Mouse (Mus musculus) stomach, embryonic 16.5 days (tissue): ENCODE measurements around the gene Spint4. TPM values are rescaled to one million over a fixed set of nuclear protein-coding genes. Genes with fewer than 3 reads are reported as not detected.
"Not testable (repeated sequence)": the region's sequence is repeated elsewhere in the genome, so short reads cannot be mapped to it uniquely, and the experiment has no call there.

Experiments
- ATAC-seq: fragments of 200-750 bp; cut with Nextera tagmentation; 2 replicates; pipeline ENCODE4 v1.8.0; 2017; ENCODE audit warnings: moderate number of reproducible peaks, moderate TSS enrichment; ENCODE audit not compliant: insufficient read depth, low FRiP score
- H3K27ac ChIP-seq: fragments of 300-500 bp; sonication (generic); 2 replicates; pipeline ENCODE4 v1.5.1; 2014; ENCODE audit warnings: low read length
- H3K27me3 ChIP-seq: fragments of 300-500 bp; sonication (generic); 2 replicates; pipeline ENCODE4 v1.6.1; 2014; ENCODE audit warnings: low read length, control low read depth, mixed read lengths; ENCODE audit not compliant: control insufficient read depth, insufficient read depth
- H3K36me3 ChIP-seq: fragments of 300-500 bp; sonication (generic); 2 replicates; pipeline ENCODE4 v1.6.1; 2014; ENCODE audit warnings: low read length; ENCODE audit not compliant: control insufficient read depth, insufficient read depth
- H3K4me1 ChIP-seq: fragments of 300-500 bp; sonication (generic); 2 replicates; pipeline ENCODE4 v1.6.1; 2014; ENCODE audit warnings: low read length, control low read depth, mixed read lengths; ENCODE audit not compliant: control insufficient read depth, insufficient read depth
- H3K4me2 ChIP-seq: fragments of 300-500 bp; sonication (generic); 2 replicates; pipeline ENCODE4 v1.6.1; 2014; ENCODE audit warnings: low read depth, low read length, mixed read lengths
- H3K4me3 ChIP-seq: fragments of 300-500 bp; sonication (generic); replicated peaks from 2 replicates; pipeline ENCODE4 v1.5.1; 2014; ENCODE audit warnings: mild to moderate bottlenecking, low read length
- H3K9ac ChIP-seq: fragments of 300-500 bp; sonication (generic); 2 replicates; pipeline ENCODE4 v1.6.1; 2014; ENCODE audit warnings: low read length
- H3K9me3 ChIP-seq: fragments of 300-500 bp; sonication (generic); replicated peaks from 2 replicates; pipeline ENCODE4 v1.6.1; 2016; ENCODE audit warnings: low read length, control low read depth; ENCODE audit not compliant: control insufficient read depth
- WGBS: fragments of 180-500 bp; shearing (Covaris S2); extraction: QIAGEN DNeasy Blood & Tissue Kit; methylation state at CpG from one replicate; pipeline ENCODE4 v1.1.7; 2014; 5-methylcytosine and 5-hydroxymethylcytosine counted together
- polyA plus RNA-seq: library from polyadenylated mRNA; unstranded; fragments of >200 nt; fragmentation: Nextera tagmentation; extraction: Ambion mirVana; gene quantifications from 2 replicates; pipeline ENCODE4 v1.2.1, GENCODE M21; 2015

Spint4 gene
- polyA plus RNA-seq, 1 experiment from 2014 or later, result not detected

DNA sequence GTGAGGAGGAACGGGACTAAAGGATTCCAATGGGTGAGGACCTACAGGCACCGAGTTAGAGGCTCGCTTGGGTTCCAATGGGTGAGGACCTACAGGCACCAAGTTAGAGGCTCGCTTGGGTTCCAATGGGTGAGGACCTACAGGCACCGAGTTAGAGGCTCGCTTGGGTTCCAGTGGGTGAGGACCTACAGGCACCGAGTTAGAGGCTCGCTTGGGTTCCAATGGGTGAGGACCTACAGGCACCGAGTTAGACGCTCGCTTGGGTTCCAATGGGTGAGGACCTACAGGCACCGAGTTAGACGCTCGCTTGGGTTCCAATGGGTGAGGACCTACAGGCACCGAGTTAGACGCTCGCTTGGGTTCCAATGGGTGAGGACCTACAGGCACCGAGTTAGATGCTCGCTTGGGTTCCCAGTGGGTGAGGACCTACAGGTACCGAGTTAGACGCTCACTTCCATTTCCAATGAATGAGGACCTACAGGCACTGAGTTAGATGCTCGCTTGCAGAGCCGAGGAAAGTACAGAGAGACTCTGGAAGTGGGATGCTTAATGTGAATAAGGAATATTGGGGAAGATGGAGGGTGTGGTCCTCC lies 18.0 kb downstream of the Spint4 start:
- not testable (repeated sequence) for H3K9me3 ChIP-seq, H3K9ac ChIP-seq, H3K27me3 ChIP-seq, H3K4me1 ChIP-seq, H3K36me3 ChIP-seq, ATAC-seq, H3K4me3 ChIP-seq, H3K4me2 ChIP-seq, H3K27ac ChIP-seq
- WGBS, result 91% methylated on average over 20 of the region's 23 CpGs

DNA sequence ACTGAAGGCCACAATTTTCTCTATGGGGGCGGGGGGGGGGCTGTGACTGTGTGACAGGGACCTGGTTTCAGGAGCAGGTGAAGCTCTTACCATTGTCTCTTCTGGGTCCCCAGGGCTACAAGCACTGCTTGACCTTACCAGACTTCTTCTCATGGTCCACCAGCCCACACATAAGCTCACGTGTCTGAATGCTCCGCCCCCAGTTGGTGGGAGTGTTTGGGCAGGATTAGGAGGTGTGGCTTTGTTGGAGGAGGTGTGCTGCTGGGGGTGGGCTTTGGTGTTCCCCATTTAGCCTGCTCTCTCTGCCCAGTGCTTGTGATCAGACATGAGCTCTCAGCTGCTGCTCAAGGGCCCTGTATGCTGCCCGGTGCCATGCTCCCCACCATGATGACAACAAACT lies 25.0 kb downstream of the Spint4 start:
- no peak overlapping the region for H3K4me2 ChIP-seq
- H3K27ac ChIP-seq, result no peak overlapping the region
- 70% methylated on average over 4 of the region's 4 CpGs for WGBS

DNA sequence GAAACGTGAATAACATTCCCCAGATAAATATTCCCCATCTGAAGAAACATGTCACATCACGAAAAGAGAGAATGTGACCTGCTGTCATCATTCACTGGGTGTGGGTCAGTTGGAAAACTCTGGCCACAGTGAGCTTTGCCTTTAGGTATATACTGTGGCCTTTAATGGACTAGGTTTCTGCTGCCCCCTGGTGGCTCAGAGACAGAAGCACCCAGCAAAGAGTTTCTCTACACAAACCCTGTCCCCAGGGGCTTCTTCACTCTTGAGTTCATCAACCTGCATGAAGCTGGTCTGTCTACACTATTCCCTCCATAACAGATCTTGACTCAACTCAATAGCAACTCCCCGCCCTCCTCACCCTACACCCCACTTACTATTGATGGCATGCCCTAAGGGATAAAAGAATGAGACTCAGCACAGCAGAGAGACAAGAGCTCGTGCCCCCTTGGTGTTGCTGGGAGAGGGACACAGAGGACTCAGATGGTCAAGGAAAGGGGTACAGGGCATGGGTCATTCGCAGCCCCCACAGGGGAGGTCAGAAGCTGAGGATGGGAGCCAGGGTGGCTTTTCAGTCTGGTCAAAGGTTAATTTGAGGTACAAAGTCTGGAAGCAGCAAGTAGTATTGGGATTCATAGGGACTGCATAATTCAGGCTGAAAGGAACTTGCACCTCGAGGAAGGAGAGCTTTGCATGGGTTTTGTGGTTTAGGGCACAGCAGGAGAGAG lies 27.8 kb downstream of the Spint4 start:
- 24% methylated on average over 6 of the region's 6 CpGs for WGBS
- no peak overlapping the region for H3K4me3 ChIP-seq
- no peaks in the 10 kb centered on the region for H3K36me3 ChIP-seq
- no peak overlapping the region for H3K27ac ChIP-seq
- no peak overlapping the region for H3K9ac ChIP-seq
- H3K27me3 ChIP-seq, result no peaks in the 10 kb centered on the region
- ATAC-seq, result peak; percentile 66
- no peaks in the 10 kb centered on the region for H3K9me3 ChIP-seq
- no peaks in the 10 kb centered on the region for H3K4me1 ChIP-seq
- no peak overlapping the region for H3K4me2 ChIP-seq

More for the DNA sequence above, 25.0 kb downstream of the Spint4 start:
- Histone ChIP-seq H3K4me1 (no peaks in the 10 kb centered on the region), H3K9me3 (no peaks in the 10 kb centered on the region), H3K27me3 (no peaks in the 10 kb centered on the region), H3K36me3 (no peaks in the 10 kb centered on the region), H3K9ac (no peak overlapping the region), H3K4me3 (no peak overlapping the region)
- no peak for ATAC-seq

DNA sequence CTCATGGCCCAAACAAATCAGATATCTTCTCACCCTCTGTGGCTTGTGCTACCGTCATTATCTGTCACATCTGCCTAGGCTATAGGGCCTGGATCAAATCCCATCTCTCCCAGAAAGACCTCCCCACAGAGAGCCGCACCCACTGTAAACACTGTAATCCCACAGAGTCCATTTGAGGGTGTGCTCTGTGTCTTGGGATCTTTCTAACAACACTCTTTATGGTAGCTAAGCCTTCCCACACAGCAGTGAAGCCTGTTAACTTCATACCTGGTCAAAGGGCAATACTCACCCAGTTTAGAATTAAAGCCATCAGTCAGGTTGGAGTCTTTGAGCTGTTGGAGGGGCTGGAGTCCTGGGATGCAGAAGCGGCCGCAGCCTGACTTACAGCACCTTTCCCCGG lies 33.4 kb downstream of the Spint4 start:
- Histone ChIP-seq H3K9ac (no peak overlapping the region), H3K9me3 (no peaks in the 10 kb centered on the region), H3K4me3 (no peak overlapping the region), H3K4me1 (no peaks in the 10 kb centered on the region), H3K27ac (no peak overlapping the region; the same call in 1 of the 2 replicates), H3K27me3 (no peaks in the 10 kb centered on the region), H3K36me3 (no peaks in the 10 kb centered on the region), H3K4me2 (no peak overlapping the region)
- 55% methylated on average over 5 of the region's 5 CpGs for WGBS
- ATAC-seq, result no peak; the same call in 1 of the 2 replicates

DNA sequence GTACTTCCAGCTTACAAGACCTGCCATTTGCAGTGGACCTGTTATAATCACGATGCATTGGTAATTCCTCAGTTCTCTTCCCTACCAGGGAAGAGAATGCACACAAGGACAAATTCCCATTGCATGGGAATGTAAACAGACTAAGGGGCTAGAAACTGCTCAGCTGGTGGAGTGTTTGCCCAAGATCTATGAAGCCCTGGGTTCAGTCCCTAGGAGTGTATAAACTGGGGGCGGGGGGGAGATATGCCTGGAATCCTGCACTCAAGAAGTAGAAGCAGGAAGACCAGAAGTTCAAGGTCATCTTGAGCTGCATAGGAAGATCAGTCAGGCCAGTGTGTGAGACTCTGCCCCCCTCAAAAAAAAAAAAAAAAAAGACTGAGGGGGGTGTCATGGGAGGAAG lies 35.0 kb downstream of the Spint4 start:
- H3K4me1 ChIP-seq, result no peaks in the 10 kb centered on the region
- no peak overlapping the region for H3K27ac ChIP-seq
- WGBS, result 34% methylated on average over 2 of the region's 2 CpGs
- no peak overlapping the region for H3K4me2 ChIP-seq
- H3K27me3 ChIP-seq, result no peaks in the 10 kb centered on the region
- no peak overlapping the region for H3K9ac ChIP-seq
- no peak overlapping the region for H3K4me3 ChIP-seq
- no peaks in the 10 kb centered on the region for H3K9me3 ChIP-seq
- no peak for ATAC-seq
- H3K36me3 ChIP-seq, result no peaks in the 10 kb centered on the region

DNA sequence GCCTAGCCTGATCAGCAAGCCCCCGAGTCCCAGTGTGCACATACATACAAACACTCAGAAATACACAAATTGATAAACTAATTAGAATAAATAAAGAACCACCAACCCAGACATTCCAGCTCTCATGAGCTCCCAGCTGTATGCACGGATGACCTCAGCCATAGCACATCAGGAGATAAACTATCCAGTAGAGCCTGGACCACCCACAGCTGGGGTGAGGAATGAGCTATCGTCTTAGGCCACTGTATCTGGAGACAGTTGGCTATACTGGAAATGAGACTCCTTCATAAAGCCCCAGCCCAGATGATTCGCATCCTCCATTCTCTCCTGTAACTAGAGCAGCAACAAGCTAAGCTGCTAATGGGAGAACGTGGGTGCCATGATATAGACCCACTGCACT lies 36.5 kb downstream of the Spint4 start:
- Histone ChIP-seq H3K4me2 (no peak overlapping the region), H3K36me3 (no peaks in the 10 kb centered on the region), H3K4me1 (no peaks in the 10 kb centered on the region), H3K9ac (no peak overlapping the region), H3K27me3 (no peaks in the 10 kb centered on the region), H3K4me3 (no peak overlapping the region), H3K27ac (peak overlapping the region; percentile 51; the same call in 1 of the 2 replicates), H3K9me3 (no peaks in the 10 kb centered on the region)
- no peak; the same call in 1 of the 2 replicates for ATAC-seq
- WGBS, result 60% methylated on average over 5 of the region's 5 CpGs

DNA sequence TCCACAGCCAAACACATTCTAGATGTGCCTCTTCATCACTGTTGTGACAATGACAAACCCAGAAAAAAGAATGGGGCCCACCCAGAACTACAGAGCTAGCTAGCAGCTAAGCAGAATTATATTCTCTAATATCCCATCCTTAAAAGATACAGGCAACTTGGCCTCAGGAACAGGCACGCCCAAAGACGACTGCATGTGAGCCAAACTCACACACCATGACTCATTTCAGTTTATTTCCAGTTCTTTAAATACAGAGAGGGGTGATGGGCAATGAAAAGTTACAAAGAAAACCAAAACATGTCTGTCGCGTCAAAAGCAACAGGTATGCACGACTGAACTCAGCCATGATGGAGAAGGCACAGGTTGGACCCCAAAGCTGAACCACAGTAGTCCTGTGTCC lies 37.1 kb downstream of the Spint4 start:
- H3K36me3 ChIP-seq, result no peaks in the 10 kb centered on the region
- H3K9ac ChIP-seq, result no peak overlapping the region
- H3K27me3 ChIP-seq, result no peaks in the 10 kb centered on the region
- 78% methylated on average over 5 of the region's 5 CpGs for WGBS
- no peak overlapping the region for H3K4me2 ChIP-seq
- H3K27ac ChIP-seq, result peak overlapping the region; percentile 51; the same call in 1 of the 2 replicates
- H3K4me1 ChIP-seq, result no peaks in the 10 kb centered on the region
- no peak overlapping the region for H3K4me3 ChIP-seq
- no peaks in the 10 kb centered on the region for H3K9me3 ChIP-seq
- ATAC-seq, result no peak

DNA sequence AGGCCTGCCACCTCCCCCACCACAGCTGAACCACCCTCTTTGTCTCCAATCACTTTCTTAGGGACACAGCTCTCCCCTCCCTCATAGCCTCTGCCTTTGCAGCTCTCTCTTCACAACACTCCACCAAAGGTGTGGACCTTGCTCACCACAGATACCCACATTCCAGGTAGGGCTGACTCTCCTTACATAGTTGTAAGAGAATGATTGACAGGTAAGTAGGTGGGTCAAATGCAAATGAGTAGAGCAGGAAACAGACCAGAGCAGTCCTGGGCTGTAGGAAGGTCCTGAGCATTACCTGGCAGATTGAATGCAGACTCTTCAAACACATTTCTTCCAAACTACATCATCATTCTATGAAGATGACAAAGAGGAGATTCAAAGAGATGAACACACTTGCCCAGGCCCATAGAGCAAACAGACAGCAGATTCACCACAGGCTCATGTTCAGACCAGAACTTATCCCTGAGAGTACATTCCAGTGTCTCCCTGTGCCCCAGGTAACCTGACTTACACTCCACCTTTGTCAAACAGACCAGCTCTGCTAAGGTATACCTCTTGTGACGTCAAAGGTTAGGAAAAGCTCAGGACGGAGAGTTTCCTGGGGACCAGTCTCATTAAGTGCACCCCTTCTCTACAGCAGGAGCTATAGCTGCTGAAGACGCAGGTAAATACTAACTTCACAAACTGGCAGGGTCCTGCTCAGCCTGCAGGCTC lies 39.2 kb downstream of the Spint4 start:
- Histone ChIP-seq H3K9me3 (no peaks in the 10 kb centered on the region), H3K27ac (peak overlapping the region; percentile 63), H3K4me1 (no peaks in the 10 kb centered on the region), H3K27me3 (no peaks in the 10 kb centered on the region), H3K36me3 (no peaks in the 10 kb centered on the region), H3K4me3 (no peak overlapping the region), H3K4me2 (no peak overlapping the region), H3K9ac (no peak overlapping the region)
- peak; percentile 85 for ATAC-seq
- 54% methylated on average over 3 of the region's 3 CpGs for WGBS

DNA sequence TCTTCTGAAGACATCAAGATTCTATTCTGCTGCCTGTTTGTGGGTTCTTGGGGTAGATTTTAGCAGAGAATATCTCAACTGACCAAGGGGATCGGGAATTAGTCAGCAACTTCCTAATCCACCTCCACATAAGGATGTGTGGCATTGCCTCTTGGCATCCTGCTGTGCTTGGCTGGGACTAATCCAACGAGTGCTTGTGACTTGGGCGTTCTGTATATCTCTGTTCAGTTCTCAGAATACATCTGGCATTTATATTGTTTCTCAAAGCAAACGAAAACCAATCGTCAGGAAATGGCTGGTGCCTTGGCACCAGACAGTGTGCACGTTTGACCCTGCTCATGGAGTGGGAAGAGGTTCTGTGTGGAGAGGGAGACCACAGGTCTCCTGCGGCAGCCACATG lies 41.6 kb downstream of the Spint4 start:
- Histone ChIP-seq H3K27me3 (no peaks in the 10 kb centered on the region), H3K36me3 (no peaks in the 10 kb centered on the region), H3K4me1 (peaks cover under 1% of the 10 kb centered on the region; the same call in 1 of the 2 replicates), H3K9ac (no peak overlapping the region), H3K4me2 (no peak overlapping the region), H3K4me3 (no peak overlapping the region), H3K9me3 (no peaks in the 10 kb centered on the region), H3K27ac (no peak overlapping the region)
- WGBS, result 59% methylated on average over 7 of the region's 7 CpGs
- ATAC-seq, result no peak
